Mouse (Mus musculus): Measurements from ENCODE around the gene Cd69.

The Cd69 gene

DNA sequence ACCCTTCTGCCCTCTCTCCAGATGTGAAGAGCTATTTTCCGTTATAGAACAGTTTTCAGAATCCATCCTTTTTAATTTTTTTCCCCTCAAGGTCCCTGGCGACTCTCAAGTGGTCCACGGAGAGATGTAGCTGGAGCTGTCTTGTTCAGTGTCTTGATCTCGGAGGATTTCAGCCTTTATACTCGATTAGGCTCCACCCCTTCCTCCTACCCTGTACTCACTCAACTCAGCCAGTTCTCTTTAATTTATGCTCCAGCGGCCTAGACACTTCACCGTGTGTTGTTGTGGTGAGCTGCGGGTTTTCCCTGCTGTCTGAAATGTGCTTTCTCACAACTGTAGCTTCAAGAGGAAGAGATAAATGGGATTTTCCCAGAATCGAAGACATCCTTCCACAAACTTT, at the start of gene Cd69:
TSS of gene Cd69 (minus strand) at position 217 of the 400 bp plus-strand sequence.
- DNase-seq (ENCODE audit: extremely low read depth, low read depth, low spot score), result no peak

DNA sequence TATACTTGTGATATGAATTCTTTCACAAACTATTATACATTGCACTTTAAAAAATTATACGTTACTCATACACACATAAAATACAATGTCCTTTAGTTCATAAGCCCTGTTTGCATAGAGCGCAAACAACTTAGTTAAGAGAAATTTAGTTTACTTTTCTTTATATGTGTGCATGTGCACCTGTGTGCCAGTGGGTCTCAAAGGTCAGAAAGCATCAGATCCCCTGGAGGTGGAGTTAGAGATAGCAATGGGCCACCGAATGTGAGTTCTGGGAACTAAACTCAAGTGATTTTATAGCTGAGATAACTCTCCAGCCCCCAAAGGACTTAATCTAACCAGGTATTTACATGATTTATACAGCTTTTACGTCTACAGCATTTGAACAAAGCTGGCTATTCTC, 44.1 kb upstream of the Cd69 start:
- DNase-seq (ENCODE audit: extremely low read depth, low read depth, low spot score), result no peak

DNA sequence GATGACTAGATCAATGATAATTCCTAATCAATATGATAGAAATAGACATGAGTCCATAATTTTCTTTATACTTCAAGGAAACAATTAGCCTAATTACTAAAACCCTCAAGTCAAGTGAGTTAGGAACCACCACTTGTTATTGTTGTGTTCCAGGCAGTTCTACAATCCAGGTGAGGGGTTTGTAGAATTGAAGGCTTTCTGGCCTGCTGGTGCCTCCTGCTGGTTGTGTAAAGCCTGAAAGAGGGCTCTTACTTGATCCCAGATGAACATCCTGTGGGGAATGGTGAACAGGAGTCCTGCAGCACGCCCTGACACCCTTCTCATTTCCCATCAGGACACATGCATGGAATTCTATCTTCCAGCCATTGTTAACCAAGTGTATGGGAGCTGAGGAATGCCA, 43.2 kb upstream of the Cd69 start:
- no peak for DNase-seq (ENCODE audit: extremely low read depth, low read depth, low spot score)

DNA sequence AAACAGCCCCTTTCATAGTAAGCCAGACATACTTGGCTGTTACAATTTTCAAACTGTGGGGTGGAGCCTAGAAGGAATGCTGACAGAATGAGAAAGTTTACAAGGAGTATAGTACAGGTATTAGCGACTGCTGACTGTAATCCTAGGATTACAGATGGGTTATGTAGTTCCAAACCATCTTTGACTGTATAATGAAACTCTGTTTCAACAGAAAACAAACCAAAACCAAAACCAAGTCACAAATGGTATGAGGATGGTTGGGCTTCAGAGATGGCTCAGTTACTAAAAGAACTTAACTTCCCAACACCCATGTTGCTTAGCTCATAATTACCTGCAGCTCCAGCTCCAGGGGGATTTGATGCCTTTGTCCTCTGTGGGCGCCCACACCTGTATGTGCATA, 41.2 kb upstream of the Cd69 start:
- DNase-seq (ENCODE audit: extremely low read depth, low read depth, low spot score), result no peak

DNA sequence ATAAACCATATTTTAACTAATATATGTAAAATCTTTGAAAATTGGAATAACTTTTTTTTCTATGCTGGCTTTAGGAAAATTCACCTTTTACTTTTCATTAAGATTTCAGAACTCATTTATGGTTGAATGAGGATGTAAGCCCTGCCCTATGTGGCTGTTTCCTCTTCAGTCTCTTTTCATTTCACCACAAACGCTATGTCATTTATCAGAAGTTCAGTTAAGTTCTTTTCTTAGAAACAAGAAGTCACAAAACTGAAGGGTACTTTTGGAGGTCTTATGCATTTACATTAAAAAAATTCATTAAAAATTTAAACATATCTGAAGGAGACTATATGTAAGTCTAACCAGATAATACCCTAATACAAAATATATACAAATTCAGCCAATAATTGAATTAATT, 40.5 kb upstream of the Cd69 start:
- DNase-seq (ENCODE audit: extremely low read depth, low read depth, low spot score), result no peak

DNA sequence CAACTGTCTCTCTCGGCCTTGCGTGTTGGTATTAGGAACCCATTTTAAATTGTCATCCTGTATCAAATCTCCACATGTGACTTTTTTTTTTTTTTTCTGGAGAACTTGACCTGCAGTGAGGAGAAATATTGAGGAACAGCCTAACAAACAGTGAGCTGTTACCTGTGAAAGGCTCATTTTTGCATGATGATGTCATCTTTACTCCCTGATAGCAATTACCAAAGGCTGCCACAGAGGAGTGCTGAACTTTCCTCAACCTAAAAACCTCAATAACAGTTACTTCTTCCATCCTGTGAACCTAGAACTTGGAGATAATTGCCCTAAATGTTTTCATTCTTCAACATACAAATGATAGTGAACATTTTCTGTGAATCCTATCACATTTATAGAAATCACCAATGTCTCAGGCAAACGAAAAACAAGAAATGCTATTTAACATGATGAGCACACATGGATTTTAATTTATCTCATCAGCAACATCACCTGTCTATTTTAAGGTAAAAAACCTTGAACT, 39.5 kb upstream of the Cd69 start:
- no peak for DNase-seq (ENCODE audit: extremely low read depth, low read depth, low spot score)

DNA sequence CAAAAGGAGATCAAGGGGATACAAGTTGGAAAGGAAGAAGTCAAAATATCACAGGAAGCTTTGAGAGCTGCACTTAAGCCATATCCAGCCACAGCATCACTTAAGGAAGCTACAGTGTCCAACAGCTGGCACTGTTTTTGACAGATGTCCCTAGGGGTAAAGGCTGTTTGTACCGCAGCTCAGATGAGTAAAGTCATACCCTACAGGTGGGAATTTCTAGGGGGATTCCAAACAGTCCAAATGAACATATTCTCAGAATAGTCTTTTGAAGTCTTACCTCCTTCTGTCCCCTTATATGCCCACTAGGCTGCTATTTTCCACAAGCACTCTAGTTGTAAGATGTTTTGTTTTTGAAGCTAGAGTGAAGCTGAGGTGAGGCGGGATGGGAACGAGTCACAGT, 37.3 kb upstream of the Cd69 start:
- DNase-seq (ENCODE audit: extremely low read depth, low read depth, low spot score), result no peak

DNA sequence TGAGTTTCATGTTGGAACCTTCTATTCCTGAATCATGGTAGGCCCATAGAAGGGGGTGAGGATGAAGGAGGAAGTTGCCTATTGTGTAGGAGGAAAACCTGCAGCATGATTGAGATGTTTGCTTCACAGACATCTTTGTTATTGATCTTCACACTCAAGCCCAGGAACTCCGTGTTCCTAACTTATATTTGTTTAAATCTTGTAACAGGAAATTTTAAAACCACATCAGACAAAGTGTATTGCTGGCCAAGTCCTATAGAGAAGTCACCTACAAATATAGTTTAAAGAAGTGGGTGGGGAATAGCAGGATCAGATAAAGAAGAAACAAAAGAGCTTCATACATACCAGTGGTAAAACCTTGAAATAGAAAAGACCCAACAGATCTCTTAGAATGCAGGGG, 28.9 kb upstream of the Cd69 start:
- DNase-seq (ENCODE audit: extremely low read depth, low read depth, low spot score), result no peak

DNA sequence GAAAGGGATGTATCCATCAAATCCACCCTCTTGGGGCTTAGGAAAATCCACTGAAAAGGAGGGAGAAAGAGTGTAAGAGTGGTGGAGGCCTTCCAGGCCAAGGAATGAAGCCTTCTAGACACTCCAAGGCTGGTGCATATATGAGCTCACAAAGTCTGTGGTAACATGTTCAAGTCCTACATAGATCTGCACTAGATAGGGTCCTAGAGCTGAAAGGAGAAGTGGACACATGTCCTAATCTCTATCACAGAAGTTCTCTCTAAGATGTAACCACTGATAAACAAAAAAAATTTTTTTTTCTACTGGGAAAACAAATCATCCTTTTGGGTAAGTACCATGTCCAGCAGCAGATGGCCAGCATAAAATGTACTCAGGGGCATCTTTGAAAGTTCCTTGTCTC, 13.5 kb upstream of the Cd69 start:
- no peak for DNase-seq (ENCODE audit: extremely low read depth, low read depth, low spot score)

DNA sequence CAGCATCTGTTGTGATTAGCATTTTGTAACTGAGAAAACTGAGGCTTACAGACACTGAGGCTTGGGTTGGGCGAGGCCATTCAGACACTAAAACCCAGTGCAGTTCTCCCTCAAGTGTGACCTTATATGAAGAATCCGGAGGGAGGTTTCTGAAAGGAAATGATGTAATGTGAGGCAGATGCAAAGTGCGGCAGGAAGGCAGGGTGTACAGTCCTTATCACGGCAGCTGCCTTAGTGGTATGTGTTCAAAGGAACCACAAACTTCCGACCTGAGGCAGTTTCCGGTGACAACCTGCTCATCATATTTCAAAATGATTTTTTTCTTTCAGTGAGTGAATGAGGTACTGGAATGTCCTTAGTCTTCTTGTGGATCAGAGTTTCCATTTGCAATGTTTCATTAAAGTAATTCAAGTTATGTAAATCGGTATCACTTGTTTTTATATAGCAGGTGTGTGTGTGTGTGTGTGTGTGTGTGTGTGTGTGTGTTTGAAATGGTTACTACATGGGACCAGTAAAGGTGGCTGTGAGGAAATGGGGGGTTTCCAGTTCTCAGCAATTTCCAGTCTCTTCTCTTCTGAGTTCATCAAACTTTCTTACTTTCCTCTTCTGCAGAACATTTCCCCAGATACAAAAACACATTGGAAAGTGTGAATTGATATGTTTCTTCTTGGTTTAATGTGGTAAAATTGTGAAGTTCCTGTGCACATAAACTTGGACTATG, 9.3 kb upstream of the Cd69 start:
- no peak for DNase-seq (ENCODE audit: extremely low read depth, low read depth, low spot score)

DNA sequence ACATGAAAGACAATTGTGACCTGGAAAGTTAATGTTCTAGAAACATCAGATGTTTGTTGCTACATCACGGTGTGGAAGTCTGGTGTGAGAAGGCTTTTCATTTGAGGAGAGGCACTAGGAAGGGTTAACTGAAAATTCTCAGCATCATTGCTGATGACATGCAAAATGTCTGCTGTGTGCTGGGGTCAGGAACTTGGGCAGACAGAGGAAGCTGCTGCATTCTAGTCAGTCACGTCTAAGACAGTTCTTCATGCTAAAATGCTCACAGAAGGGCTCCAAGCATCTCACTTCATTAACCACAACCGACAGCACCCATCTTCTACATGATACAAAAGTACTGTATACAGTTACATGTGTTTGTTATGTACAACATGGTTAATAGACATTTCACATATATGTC, 8.0 kb upstream of the Cd69 start:
- DNase-seq (ENCODE audit: extremely low read depth, low read depth, low spot score), result no peak

DNA sequence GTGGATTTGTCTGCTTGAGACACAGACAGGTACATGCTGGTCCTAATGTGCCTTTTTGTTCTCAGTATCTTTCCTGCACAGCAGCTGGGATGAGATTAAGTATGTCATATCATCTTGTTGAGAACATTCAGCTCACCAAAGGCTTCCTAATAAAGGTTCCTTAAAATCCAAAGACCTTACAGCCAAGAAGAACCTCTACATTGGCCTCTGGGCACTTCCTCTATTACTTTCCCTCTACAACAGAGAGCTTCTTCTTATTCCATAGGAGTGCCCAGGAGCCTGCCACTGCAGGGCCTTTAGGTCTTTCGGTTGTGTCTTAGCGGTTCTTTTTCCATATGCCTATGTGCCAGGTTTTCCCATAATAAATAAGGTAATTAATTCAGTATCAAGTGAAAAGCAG, 1.2 kb upstream of the Cd69 start:
- DNase-seq (ENCODE audit: extremely low read depth, low read depth, low spot score), result no peak

DNA sequence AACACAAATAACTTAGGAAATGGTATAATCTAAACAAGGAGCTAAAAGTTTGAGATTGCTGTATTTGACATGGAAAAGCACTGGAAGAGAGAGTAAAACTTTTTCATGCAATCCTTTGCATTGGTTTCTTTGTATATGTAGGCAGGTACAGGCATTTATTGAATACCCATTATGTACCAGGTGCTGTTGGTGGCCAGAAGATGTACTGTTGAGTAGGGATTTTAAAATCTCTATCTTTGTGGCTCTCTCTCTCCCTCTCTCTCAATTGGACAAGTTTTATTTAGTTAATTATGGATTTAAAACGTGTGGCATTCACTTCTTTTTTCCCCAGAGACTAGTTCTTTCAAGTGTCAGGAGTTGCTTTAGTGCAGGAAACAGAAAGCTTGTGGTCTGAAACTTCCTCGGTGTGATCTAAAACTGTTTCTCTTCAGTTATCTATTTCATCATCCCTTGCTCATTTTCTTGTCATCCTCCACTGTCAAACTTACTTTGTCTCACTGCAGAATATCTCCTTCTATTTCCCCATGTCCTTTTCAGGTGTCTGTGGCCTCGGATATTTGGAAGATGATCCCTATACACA, 478 bp upstream of the Cd69 start:
- no peak for DNase-seq (ENCODE audit: extremely low read depth, low read depth, low spot score)

DNA sequence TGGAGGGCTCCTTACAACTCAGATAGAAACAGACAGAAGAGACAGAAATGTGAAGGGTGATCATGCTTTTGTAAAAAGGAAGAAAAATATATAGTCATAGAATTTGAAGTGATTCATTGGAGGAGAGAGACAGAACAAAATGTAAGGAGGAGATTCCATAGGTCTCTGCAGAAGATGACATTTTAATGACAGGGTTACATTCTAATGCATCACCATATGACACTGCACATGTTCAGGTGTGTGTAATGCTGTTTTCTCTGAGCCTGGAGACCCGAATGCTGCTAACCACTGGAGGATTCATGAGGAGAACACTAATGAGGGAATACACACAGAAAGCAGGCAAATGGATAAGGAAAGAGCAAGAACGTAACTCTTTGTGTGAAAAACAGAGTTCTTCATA, 760 bp downstream of the Cd69 start:
- DNase-seq (ENCODE audit: extremely low read depth, low read depth, low spot score), result no peak

DNA sequence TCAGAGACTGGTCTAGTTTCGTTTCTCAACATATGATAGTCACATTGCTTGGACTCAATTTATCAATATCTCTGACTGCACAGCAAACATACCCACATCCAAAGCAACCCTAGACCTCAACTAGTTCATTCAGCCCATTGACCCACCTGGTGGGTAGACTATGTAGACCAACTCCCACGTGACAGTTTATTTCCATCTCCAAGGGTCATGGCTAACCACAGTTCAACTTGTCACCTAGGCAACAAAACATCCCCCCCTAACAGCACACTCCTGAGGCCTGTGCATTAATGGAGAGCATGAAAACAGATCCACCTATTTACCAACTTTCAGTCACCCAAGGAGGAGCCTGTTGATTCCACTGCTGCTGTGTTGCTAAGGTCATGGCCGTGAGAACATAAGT, 1.6 kb downstream of the Cd69 start:
- DNase-seq (ENCODE audit: extremely low read depth, low read depth, low spot score), result no peak

DNA sequence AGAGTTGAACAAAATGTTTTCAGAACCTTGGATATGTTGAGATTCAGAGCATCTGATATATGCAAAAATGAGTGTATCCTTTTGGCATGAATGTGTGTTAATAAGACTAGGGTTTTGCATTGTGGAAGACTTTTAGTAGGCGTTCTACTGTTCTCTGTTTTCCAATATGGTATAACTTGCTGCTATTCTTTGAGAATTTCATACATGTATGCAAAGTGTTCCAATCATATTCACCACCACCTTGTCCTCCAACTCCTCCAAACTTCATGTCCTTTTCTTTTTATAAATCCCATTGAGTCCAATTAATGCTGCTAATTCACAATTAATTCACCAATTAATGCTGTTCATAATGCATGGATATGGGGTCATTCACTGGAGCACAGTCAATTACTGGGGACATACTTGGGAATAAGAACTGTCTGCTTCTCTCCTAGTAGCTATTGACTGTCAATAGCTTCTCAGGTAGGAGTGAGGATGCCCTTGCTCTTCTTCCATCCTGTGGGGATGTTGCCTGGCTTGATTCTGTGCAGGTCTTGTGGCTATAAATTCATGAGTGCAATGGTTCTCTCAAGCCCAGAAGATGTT, 8.7 kb downstream of the Cd69 start:
- DNase-seq (ENCODE audit: extremely low read depth, low read depth, low spot score), result no peak

DNA sequence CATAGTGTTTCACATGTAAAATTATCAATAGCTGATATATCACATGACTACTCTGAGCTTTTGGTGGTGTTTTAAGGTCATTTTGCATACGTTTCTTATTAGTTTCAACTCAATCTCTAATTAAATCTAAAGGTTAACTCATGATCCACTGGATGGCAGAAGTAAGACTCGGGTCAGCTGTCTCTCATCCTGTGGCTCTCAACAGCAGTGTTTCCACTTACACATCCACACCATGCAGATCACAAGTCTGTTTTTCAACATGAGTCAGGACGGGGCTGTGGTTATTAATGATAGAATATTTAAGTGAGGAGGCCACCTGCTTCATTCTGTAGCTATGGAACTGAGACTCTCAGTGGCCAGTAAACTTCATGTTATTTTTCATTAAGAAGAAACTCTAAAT, 9.4 kb downstream of the Cd69 start:
- no peak for DNase-seq (ENCODE audit: extremely low read depth, low read depth, low spot score)

DNA sequence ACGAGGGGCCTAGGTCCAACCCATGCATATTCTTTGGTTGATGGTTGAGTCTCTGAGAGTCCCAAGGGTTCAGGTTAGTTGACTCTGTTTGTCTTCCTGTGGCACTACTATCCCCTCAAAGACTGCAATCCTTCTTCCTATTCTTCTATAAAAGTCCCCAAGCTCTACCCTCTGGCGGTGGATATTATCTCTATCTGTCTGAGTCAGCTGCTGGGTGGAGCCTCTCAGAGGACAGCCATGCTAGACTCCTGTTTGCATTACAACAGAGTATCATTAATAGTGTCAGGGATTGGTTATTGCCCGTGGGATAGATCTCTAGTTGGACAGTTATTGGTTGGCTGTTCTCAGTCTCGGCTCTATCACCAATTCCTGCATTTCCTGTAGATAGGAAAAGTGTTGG, 14.3 kb downstream of the Cd69 start:
- DNase-seq (ENCODE audit: extremely low read depth, low read depth, low spot score), result no peak

DNA sequence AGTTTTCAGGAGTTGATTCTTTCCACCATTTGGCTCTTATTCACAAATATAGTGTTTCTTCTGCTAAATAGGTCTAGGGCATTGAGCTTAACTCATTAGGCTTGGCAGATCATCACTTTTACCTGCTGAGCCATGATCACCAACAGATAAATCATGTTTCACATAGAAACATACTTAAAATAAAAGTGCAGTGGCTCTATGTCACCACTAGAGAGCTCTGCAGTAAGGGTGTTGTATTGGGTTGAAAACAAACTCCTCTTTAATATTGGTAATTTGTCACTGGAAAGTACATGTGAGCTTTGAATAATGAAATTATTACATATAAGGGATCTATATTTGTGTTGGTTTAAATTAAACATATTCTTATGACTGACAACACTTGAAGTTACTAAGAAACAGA, 15.2 kb downstream of the Cd69 start:
- no peak for DNase-seq (ENCODE audit: extremely low read depth, low read depth, low spot score)

DNA sequence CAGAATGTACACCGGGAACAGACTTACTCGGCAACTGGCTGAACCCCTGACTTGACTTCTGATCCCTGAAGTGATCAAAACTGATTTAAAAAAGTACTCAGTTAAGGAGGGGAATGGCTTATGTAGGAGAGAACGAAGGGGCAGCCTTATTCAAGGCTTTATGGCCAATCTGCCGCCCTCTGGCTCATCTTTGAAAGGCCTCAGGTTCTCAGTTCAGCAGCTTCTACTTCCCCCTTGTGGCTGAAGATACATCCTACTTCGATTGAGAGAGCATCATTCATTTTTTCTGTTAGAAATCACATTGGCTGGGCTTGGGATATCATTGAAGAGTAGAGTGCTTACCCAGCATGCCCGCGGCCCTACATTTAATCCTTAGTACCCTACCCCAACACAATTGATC, 19.2 kb downstream of the Cd69 start:
- DNase-seq (ENCODE audit: extremely low read depth, low read depth, low spot score), result no peak

DNA sequence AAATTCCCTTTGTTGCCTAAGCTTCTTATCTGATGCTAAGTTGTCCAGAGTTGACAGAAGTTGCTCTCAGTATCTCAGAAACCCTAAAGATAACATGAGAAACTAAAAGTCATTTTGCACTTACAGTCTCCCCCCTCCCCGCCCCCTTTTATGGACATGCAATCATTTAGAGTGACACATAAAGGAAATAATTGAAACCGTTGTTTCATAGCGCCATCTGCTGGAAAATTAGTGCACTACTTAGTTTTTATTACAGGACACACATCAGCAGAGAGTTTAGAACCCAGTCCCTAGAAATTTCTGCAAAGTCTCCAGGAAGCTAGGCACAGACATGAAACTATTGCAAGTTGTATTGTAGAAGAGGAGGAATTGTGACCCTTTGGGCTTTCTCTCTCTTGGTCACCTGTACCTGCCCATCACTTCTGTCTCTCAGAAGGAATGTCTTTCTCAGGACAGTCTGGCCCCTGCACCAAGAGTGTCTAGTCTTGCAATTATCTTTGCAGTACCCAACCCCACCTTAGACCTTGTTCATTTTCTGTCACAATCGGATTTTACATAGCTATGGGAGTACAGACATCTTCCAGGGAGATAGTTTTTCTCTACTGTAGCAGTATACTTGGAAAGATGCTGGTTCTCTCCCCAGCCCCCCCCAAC, 20.2 kb downstream of the Cd69 start:
- DNase-seq (ENCODE audit: extremely low read depth, low read depth, low spot score), result no peak

DNA sequence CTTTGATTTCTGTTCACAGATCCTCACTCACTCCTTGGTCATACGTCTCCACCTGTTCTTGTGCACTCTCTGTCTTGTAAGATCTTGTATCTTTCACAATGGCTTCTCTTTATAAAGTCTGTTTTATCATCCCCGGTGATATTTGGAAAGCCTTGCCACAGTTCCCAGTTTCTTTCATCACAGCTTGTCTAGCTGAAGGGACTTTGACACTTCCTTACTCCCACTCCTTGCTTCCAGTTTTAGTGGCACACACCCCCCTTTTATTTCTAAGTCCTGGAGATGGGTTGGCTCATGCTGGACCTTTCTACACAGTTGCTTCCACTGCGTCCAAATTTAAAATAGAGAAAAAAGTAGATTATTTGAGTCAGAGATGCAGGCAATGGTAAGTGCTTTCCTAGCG, 20.9 kb downstream of the Cd69 start:
- DNase-seq (ENCODE audit: extremely low read depth, low read depth, low spot score), result no peak

All from fat pad, adult 2 months (tissue).